Mouse (Mus musculus) CD4-positive, CD25-positive, alpha-beta regulatory T cell, adult 2 months (primary cell): ENCODE data around the gene AV320801.
"Not testable (repeated sequence)": the region's sequence is repeated elsewhere in the genome, so short reads cannot be mapped to it uniquely, and the experiment has no call there.

Source experiments
- DNase-seq: peaks from one replicate; pipeline ENCODE4 v3.0.0-alpha.2; 2012; ENCODE audit warnings: low read depth, low spot score

AV320801 gene

DNA sequence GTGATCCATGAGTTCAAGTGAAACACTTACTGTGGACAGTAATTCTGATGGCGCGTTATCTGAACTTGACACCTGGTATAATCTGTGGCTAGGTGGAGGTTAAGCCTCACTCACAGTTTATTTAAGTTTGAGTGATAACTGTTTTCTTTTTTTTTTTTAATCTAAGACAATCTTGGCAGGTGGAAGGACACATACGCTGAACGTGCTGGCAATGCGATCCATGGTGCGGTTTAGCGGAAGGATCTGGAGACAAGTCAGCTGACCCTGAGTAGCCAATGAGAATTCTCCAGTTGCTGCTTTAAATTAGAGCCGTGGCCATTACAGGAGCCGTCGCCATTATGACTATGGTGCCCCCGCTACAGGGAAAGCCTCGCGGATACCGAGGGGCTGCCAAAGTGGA is at the start of gene AV320801:
TSS of gene AV320801 (plus strand) at position 301 of the 400 bp plus-strand sequence.
- DNase-seq, result not testable (repeated sequence)

DNA sequence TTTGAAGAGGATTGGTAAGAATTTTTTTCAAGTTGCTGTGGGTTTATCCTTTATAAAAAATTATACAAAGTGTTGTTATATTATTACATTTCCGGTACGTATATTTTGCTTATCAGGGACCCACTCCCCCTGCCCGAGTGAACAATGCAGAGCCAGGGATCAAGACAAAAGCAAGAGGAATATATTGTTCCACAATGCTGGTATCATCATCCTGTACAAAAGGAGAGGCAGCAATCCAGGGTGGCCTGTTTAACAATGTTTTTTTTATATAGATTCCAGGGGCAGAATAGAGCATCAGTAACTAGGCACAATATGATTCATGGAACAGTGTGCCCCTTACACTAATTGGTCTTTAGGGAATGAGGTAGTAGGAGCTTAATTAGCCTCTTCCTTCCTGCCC is 30.2 kb upstream of the AV320801 start:
- DNase-seq, result not testable (repeated sequence)

DNA sequence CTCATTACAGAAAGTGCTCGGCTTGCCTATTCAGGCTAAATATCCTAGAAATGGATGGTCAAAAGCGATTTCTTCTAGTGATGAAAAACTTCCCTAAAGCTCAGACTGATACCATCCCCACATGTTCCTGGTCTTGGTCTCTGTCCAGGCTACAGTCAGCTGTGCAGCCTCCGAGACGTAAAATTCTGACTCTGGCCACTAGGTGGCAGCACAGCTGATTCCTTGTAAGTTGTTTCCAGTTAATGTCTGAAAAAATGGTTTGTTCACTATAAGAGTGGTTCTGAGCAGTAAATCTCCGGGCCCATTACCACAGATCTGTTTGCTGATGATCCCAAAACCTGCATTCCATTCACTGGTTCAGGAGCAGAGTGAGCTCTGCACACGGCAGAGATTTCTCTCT is 12.5 kb upstream of the AV320801 start:
- not testable (repeated sequence) for DNase-seq

DNA sequence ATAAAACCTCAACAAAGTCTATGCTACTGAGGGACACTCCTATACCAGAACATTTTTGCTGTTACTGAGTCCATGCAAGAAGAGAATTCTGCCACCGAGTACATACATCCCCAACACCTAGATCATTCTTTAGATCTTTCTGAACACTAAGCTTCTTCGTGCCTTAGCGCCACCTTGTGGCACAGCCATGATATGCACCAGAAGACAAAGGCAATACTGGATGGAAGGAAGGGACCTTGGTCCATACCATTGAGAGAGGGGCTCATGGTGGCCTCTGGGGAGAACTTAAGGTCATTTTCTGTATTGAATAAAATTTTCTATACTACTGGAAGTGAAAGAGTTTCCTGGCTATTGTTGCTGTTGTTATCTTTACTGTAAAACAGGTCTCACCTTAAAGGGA is 11.2 kb upstream of the AV320801 start:
- not testable (repeated sequence) for DNase-seq
